Mouse (Mus musculus) monocyte, adult 5-6 weeks (primary cell): ENCODE results near the gene Ice1. TPM values are rescaled to one million over a fixed set of nuclear protein-coding genes. Genes with fewer than 3 reads are reported as not detected.
A peak's percentile ranks its signal among the peaks of the same experiment; 100 is the strongest.

Source experiments
- ATAC-seq: fragments of 153-309, 156-312 bp; replicated peaks from 2 replicates; pipeline ENCODE4 v1.8.0; 2017; ENCODE audit warnings: mild to moderate bottlenecking; ENCODE audit not compliant: low TSS enrichment, insufficient number of reproducible peaks, severe bottlenecking, poor library complexity, low FRiP score
- total RNA-seq: library from RNA; stranded (forward); fragments of 200-1000, 200-491, 200-594 nt; gene quantifications from 3 replicates; pipeline ENCODE4 v1.2.3, GENCODE M21; 2017

Gene Ice1
- total RNA-seq, 1 experiment from 2014 or later, result 34.4 TPM

GRCm38 (mm10) chr13:70598941-70599340 is 38.5 kb downstream of the Ice1 start:
- ATAC-seq, result no peak

- ATAC-seq, result no peak
These were observed 40.5 kb downstream of the Ice1 start for GRCm38 (mm10) chr13:70596901-70597300.

GRCm38 (mm10) chr13:70590248-70590762 is 47.1 kb downstream of the Ice1 start:
- 0 out of 2 replicates have a peak, but pooled peaks have one; percentile 11 for ATAC-seq

GRCm38 (mm10) chr13:70586969-70587368 is 50.5 kb downstream of the Ice1 start:
- ATAC-seq, result no peak

GRCm38 (mm10) chr13:70582517-70582916 is 54.9 kb downstream of the Ice1 start:
- no peak for ATAC-seq

GRCm38 (mm10) chr13:70581509-70581908 is 55.9 kb downstream of the Ice1 start:
- no peak for ATAC-seq

- ATAC-seq, result no peak
These were observed 63.2 kb downstream of the Ice1 start for GRCm38 (mm10) chr13:70574216-70574615.

- ATAC-seq, result no peak
These were observed 69.5 kb downstream of the Ice1 start for GRCm38 (mm10) chr13:70567889-70568288.

- no peak for ATAC-seq
These were observed 84.0 kb downstream of the Ice1 start for GRCm38 (mm10) chr13:70553456-70553855.

GRCm38 (mm10) chr13:70547457-70547856 is 90.0 kb downstream of the Ice1 start:
- ATAC-seq, result no peak

GRCm38 (mm10) chr13:70545261-70545660 is 92.2 kb downstream of the Ice1 start:
- no peak for ATAC-seq

- ATAC-seq, result no peak
These were observed 97.6 kb downstream of the Ice1 start for GRCm38 (mm10) chr13:70539842-70540241.

- ATAC-seq, result no peak
These were observed 104.0 kb downstream of the Ice1 start for GRCm38 (mm10) chr13:70533412-70533811.

GRCm38 (mm10) chr13:70532719-70533118 is 104.7 kb downstream of the Ice1 start:
- no peak for ATAC-seq

GRCm38 (mm10) chr13:70517651-70518050 is 119.8 kb downstream of the Ice1 start:
- ATAC-seq, result no peak

- ATAC-seq, result no peak
These were observed 122.4 kb downstream of the Ice1 start for GRCm38 (mm10) chr13:70515004-70515403.

- ATAC-seq, result no peak
These were observed 127.2 kb downstream of the Ice1 start for GRCm38 (mm10) chr13:70510199-70510598.

GRCm38 (mm10) chr13:70509375-70510016 is 127.9 kb downstream of the Ice1 start:
- no peak for ATAC-seq

- ATAC-seq, result no peak
These were observed 128.6 kb downstream of the Ice1 start for GRCm38 (mm10) chr13:70508708-70509374.
